Mouse (Mus musculus) kidney, postnatal 10 days (tissue): ENCODE data around the gene Rps6ka5.

Experiments
- DNase-seq: peaks from one replicate; pipeline ENCODE4 v3.0.0; 2021; ENCODE audit warnings: mixed read lengths

Rps6ka5 gene

DNA sequence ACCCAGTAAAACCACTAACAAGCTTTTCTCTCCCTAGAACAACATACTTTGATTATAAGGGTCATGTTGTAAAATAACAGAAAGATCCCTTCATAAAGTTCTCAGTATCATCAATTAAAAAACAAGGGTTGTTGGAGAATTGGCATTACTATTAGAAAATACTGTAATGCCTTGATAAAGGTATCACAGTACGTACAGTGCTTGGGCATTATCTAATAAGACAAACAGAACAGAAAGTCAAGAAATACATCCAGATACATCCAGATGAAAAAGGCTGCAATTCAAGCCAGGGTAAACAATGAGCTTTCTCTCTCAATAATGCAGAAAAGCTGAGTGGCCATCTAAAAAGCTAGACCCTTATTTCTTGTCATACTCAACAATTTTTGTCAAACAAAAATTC is 84.8 kb downstream of the Rps6ka5 start:
- no peak for DNase-seq

DNA sequence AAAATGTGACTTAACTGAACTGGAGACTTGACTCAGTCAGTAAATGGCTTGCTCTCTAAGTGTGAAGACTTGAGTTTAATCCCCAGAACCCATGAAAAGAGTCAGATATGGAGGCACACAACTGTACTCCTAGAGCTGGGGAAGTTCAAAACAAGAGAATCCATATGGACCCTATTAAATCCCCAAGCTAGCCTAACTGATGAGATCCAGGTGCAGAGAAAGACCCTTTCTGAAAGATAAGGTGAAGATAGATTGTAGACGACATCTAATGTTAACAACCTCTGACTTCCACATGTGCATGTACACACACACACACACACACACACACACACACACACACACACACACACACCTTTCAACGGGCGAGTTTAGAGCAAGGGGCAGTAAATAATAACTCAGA is 86.1 kb downstream of the Rps6ka5 start:
- no peak for DNase-seq

- peak; percentile 64 for DNase-seq
Measured at GRCm38 (mm10) chr12:100639680-100640079, 87.1 kb downstream of the Rps6ka5 start.

GRCm38 (mm10) chr12:100637886-100638285 is 88.9 kb downstream of the Rps6ka5 start:
- DNase-seq, result no peak

DNA sequence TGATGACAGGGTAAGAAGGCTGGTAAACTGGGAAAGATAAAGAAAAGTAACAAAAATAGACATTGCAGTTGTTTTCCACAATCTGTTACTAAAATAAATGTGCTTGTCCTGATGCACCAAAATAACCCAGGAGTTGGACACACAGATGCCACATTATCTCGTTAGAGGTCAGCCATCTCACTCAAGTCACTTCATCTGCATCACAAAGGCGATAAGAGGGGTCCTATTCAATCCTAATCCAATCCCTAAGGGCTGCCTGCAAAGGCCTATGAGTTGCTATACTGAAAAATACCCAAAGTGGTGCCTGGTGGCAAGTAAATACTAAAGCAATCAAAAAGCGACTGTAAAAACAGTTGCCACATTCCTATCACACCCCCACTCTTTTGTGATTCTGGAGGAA is 90.0 kb downstream of the Rps6ka5 start:
- DNase-seq, result no peak

- DNase-seq, result no peak
Measured at GRCm38 (mm10) chr12:100636299-100636633, 90.5 kb downstream of the Rps6ka5 start.

DNA sequence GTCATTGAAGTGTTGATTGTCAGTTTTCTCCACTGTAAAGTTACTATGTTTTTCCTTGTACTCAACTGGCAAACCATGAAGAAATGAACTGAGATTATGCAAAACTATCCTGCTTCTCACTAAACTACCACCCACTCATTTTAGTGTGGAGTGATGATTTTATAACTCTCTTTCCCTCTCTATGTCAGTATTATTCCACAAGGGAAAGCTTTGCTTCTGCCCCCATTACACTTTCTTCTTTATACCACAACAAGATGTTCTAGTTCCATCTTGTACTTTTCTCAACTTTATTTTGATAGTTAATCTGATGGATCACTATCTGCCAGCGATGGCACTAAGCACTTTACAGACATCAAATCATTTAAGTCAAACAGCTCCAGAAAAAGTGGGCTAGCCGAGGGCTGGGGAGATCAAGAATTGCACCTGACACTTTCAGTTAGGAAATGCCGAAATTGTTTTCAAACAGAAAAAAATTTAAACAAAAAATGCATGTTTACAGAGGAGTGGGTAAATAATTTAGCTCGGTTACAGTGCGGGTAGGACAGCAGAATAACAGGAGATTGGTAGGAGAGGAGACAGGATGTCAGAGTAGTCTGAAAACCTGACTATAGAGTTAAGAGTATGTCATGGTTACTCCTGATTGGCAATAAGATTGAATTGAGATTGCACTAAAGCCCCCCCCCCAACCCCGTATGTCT is 91.0 kb downstream of the Rps6ka5 start:
- no peak for DNase-seq

GRCm38 (mm10) chr12:100633231-100633630 is 93.6 kb downstream of the Rps6ka5 start:
- no peak for DNase-seq

- DNase-seq, result no peak
Measured at GRCm38 (mm10) chr12:100631286-100631685, 95.5 kb downstream of the Rps6ka5 start.

DNA sequence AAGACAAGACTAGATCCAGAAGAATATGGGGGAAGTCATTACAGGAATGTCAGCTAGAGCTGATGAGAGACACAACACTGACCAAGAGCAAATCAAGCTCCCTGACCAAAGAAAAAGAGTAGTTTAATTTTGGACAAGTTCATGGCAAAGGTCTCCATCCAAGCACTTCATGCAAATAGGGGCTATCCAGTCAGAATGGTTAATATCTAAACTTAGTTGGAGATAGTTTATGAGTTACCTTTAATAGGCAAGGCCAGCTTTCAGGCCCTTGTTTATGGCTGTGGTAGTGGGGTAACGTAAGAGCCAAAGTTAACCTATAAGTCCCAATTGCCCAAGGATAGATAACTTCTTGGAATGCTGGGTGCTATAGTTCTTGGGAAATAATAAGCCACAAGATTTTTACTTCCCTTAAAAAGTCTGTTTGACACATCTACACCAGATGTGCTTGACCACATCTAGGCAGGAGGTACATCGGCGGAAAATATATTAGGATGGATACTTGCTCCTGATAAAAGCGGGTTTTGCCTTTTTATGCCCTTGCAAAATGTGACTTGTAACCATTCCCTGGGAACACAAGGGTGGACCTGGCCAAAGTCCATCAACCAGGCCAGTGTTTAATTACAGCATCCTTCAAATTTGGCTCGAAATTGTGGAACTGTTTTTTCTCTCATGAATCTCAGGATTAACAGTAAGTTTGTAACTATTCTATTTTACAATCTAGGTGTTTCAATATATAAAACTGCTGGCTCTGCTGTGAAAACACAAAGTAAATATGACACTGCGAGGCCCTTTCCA is 97.5 kb downstream of the Rps6ka5 start:
- DNase-seq, result no peak

- no peak for DNase-seq
Measured at GRCm38 (mm10) chr12:100626991-100627677, 99.6 kb downstream of the Rps6ka5 start.

- no peak for DNase-seq
Measured at GRCm38 (mm10) chr12:100626273-100626990, 100.4 kb downstream of the Rps6ka5 start.

GRCm38 (mm10) chr12:100624854-100625447 is 101.8 kb downstream of the Rps6ka5 start:
- no peak for DNase-seq

DNA sequence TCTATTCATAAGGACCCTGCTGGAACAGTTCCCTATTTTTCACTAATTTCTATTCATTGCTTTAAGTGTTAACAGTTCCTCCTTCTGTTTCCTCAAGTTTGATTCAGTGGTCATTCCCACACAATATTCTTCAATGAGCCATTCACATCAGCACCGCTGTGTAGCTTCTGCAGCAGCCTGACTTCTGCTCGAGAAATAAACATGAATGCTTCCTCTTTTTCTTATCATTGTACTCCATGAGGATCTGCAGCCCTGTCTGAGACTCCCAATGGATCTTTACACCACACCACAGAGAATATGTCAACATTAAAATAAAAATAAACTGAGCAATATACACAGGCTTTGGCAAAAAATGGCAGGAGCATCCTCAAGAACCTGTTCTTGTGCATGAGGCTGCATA is 111.5 kb downstream of the Rps6ka5 start:
- no peak for DNase-seq

DNA sequence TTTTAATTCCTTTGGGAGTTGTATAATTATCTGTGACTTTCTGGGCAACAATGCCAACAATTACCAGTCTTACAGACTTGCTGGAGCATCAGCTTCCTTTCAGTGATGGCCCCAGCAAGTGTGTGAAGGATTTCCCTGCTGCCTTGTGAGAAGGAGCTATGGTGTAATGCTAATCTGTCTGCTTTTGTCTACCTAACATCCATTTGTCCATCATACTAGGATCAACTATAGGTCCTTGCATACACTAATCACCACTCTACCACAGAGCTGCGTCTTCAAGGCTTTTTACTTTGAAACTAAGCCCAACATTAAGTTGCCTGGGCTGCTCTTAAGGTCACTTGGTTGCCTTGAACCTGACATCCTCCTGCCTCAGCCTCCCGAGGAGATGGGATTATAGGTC is 112.9 kb downstream of the Rps6ka5 start:
- no peak for DNase-seq

DNA sequence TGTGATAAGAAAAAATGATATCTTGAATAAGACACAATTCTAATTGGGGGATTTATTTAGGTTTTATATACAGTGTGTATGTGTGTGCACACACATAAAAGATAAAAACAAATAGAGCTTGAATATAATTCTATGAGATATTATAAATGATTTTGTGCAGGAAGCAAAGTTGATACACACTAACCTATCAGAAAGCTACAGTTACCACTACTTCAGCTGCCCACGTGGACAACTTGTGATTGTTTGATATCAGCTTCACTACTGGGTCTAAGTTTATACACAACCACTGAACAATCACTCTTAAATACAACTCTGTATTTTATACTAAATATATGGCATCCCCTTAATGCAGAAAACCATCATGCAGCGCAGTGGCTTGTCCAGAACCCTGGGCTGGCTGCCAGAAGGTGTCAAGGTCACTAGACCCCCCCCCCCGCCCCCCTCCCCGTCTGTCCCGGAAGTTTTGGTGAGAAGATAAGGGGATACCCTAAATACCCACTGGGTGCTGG is 113.5 kb downstream of the Rps6ka5 start:
- no peak for DNase-seq

DNA sequence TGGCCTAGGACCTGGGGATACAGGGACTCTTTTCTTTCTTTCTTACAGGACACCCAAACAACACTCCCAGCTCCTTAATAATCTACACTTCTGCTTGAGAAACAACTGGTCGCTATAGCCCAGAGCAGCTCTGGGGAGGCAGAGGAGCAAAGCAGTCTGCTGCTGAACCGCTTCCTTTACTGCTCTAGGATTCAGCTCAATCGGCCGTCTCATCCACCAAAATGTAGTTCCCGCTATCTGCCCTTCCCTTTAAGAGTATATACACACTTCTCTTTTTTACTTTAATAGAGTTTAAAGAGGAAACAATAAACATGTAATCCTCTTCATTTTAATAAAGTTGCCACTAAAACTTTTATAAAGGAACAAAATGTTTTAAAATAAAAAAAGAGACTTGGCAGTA is 117.0 kb downstream of the Rps6ka5 start:
- DNase-seq, result no peak

DNA sequence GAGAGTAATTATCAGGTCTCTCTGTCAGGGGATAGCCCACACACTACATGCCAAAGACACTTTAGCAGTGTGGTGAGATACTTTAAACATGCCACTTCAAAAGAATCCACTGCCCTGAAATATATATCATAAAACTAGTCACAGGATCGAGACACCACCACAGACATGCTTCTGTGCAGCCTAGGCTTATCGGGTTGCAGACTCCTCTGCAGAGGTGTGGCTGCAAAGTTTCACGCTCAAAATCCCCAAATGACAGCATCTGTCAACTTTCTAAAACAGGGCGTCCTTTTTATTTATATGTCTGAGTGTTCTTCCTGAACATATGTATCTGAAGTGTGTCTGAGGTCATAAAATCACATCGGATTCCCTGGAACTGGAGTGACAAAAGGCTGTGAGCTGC is 117.7 kb downstream of the Rps6ka5 start:
- DNase-seq, result no peak

- peak; percentile 20 for DNase-seq
Measured at GRCm38 (mm10) chr12:100606733-100607132, 120.0 kb downstream of the Rps6ka5 start.

DNA sequence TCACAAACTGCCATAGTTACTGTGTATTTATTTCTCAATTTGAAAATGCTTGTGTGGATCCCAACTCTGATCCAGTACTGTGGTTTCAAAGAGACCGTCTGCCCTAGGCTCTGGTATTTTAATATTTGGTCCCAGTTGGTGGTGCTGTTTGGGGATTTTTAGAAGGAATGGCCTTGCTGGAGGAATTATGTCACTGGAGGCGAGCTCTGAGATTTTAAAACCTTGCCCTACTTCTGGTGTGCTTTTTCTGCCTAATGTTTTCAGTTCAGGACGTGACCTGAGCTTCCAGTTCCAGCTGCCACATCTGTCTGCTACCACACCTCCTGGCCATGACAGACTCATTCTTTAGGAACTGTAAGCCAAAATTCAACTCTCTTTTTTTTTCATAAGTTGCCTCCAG is 121.2 kb downstream of the Rps6ka5 start:
- DNase-seq, result no peak

DNA sequence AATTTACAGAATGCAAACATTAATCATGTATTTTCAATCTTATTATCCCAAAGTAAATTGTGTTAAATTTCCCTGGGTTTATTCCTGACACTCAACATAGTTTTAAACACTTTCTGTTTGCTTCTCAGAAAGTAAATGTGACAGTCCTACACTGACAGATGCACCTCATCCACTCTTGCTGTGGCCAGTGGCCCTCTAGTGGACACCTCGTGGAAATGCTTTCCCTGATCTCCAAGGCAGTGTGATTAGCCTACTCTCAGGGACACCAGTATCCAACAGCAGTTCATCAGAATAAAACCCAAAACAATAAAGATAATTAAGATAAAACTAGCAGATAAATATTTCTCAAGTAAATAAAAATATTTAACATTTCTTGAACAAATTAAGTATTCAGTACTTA is 122.2 kb downstream of the Rps6ka5 start:
- peak; percentile 61 for DNase-seq

GRCm38 (mm10) chr12:100594700-100595099 is 132.1 kb downstream of the Rps6ka5 start:
- DNase-seq, result no peak

DNA sequence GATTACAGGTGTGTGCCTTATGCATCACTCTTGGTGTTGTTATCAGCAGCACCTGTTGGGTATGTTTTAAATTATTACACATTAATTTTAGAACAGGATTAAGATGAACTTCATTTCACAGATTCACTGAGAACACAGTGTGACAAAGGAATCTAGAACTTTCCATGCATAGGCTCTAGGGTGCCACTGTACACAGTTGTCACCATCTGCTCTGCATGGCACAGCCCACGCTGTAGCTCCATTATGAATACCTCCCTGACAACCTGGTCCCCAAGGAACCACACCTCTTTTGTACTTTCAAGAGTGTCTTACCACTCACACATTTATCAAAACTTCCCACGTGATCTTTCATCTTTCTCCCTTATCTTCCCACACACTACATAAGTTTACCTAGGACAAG is 140.2 kb downstream of the Rps6ka5 start:
- DNase-seq, result no peak
